Mouse (Mus musculus): Measurements from ENCODE around the gene Mcrip2. TPM values are rescaled to one million over a fixed set of nuclear protein-coding genes. Genes with fewer than 3 reads are reported as not detected.

Mcrip2 gene
- polyA plus RNA-seq, 1 experiment from 2014 or later, result 6.8 TPM

GRCm38 (mm10) chr17:25860229-25860628, 8.3 kb downstream of the Mcrip2 start:
- Histone ChIP-seq H3K4me1 (peaks cover 29% of the 10 kb centered on the region), H3K4me3 (0 out of 2 replicates have a peak overlapping the region, but pooled peaks have one; percentile 58), H3K27ac (no peak overlapping the region), H3K36me3 (peaks cover 3% of the 10 kb centered on the region; the same call in 1 of the 2 replicates), H3K9me3 (no peaks in the 10 kb centered on the region), H3K4me2 (replicated peaks) (peak overlapping the region; percentile 86), H3K27me3 (replicated peaks) (no peaks in the 10 kb centered on the region), H3K9ac (peak overlapping the region; percentile 87)
- no peak for ATAC-seq (ENCODE audit: low FRiP score, low read depth)
- 95% methylated on average over 6 of the region's 6 CpGs for WGBS

- Histone ChIP-seq H3K36me3 (peaks cover 55% of the 10 kb centered on the region), H3K4me3 (peak within 1 kb of the TSS; percentile 92), H3K4me2 (replicated peaks) (peak within 1 kb of the TSS; percentile 88), H3K9me3 (no peaks in the 10 kb centered on the region), H3K9ac (peak within 1 kb of the TSS; percentile 83), H3K4me1 (peaks cover 10% of the 10 kb centered on the region), H3K27me3 (replicated peaks) (no peaks in the 10 kb centered on the region), H3K27ac (no peak within 1 kb of the TSS)
- under 1% methylated on average over 21 of the region's 21 CpGs for WGBS
- peak; percentile 90 for ATAC-seq (ENCODE audit: low FRiP score, low read depth)
Observed at GRCm38 (mm10) chr17:25844396-25844901, 24.1 kb downstream of the Mcrip2 start, which contains the start of gene Rhot2. TSS of gene Rhot2 (minus strand) at chr17:25844851.

- H3K27me3 ChIP-seq (replicated peaks), result no peaks in the 10 kb centered on the region
- WGBS, result 6% methylated on average over 38 of the region's 38 CpGs
- peak overlapping the region; percentile 88 for H3K4me2 ChIP-seq (replicated peaks)
- no peak overlapping the region for H3K27ac ChIP-seq
- H3K4me3 ChIP-seq, result peak overlapping the region; percentile 92
- H3K4me1 ChIP-seq, result peaks cover 10% of the 10 kb centered on the region
- H3K9ac ChIP-seq, result peak overlapping the region; percentile 83
- no peaks in the 10 kb centered on the region for H3K9me3 ChIP-seq
- peak; percentile 2; the same call in 1 of the 2 replicates for ATAC-seq (ENCODE audit: low FRiP score, low read depth)
- H3K36me3 ChIP-seq, result peaks cover 59% of the 10 kb centered on the region
Observed at GRCm38 (mm10) chr17:25843636-25844395, 24.7 kb downstream of the Mcrip2 start.

GRCm38 (mm10) chr17:25843122-25843521, 25.4 kb downstream of the Mcrip2 start:
- Histone ChIP-seq H3K9ac (peak overlapping the region; percentile 83; the same call in 1 of the 2 replicates), H3K27me3 (replicated peaks) (no peaks in the 10 kb centered on the region), H3K9me3 (no peaks in the 10 kb centered on the region), H3K4me2 (replicated peaks) (peak overlapping the region; percentile 88), H3K4me1 (peaks cover 13% of the 10 kb centered on the region), H3K4me3 (peak overlapping the region; percentile 92), H3K36me3 (peaks cover 55% of the 10 kb centered on the region), H3K27ac (no peak overlapping the region)
- WGBS, result 96% methylated on average over 4 of the region's 4 CpGs
- no peak for ATAC-seq (ENCODE audit: low FRiP score, low read depth)

- ATAC-seq (ENCODE audit: low FRiP score, low read depth), result no peak
- 89% methylated on average over 3 of the region's 3 CpGs for WGBS
- no peak overlapping the region for H3K4me3 ChIP-seq
- peaks cover 19% of the 10 kb centered on the region for H3K4me1 ChIP-seq
- no peaks in the 10 kb centered on the region for H3K9me3 ChIP-seq
- peaks cover 53% of the 10 kb centered on the region for H3K36me3 ChIP-seq
- no peak overlapping the region for H3K4me2 ChIP-seq (replicated peaks)
- H3K27me3 ChIP-seq (replicated peaks), result no peaks in the 10 kb centered on the region
- no peak overlapping the region for H3K27ac ChIP-seq
- no peak overlapping the region for H3K9ac ChIP-seq
Observed at GRCm38 (mm10) chr17:25842509-25842908, 26.1 kb downstream of the Mcrip2 start.

GRCm38 (mm10) chr17:25841117-25841880, 27.3 kb downstream of the Mcrip2 start, which contains the start of gene Gm20683:
TSS of gene Gm20683 (minus strand) at chr17:25841763.
- peaks cover 48% of the 10 kb centered on the region for H3K36me3 ChIP-seq
- WGBS, result 94% methylated on average over 22 of the region's 22 CpGs

GRCm38 (mm10) chr17:25840519-25840918, 28.0 kb downstream of the Mcrip2 start:
- Histone ChIP-seq H3K9ac (no peak overlapping the region), H3K27me3 (replicated peaks) (no peaks in the 10 kb centered on the region), H3K9me3 (no peaks in the 10 kb centered on the region), H3K27ac (no peak overlapping the region), H3K4me3 (no peak overlapping the region), H3K4me2 (replicated peaks) (no peak overlapping the region), H3K4me1 (peaks cover 39% of the 10 kb centered on the region), H3K36me3 (peaks cover 44% of the 10 kb centered on the region)
- ATAC-seq (ENCODE audit: low FRiP score, low read depth), result no peak
- WGBS, result 96% methylated on average over 6 of the region's 6 CpGs

More at GRCm38 (mm10) chr17:25841117-25841880, 27.3 kb downstream of the Mcrip2 start, which contains the start of gene Gm20683:
- no peak within 1 kb of the TSS for H3K9ac ChIP-seq
- no peaks in the 10 kb centered on the region for H3K9me3 ChIP-seq
- H3K4me3 ChIP-seq, result no peak within 1 kb of the TSS
- no peak within 1 kb of the TSS for H3K4me2 ChIP-seq (replicated peaks)
- ATAC-seq (ENCODE audit: low FRiP score, low read depth), result no peak
- H3K27me3 ChIP-seq (replicated peaks), result no peaks in the 10 kb centered on the region
- no peak within 1 kb of the TSS for H3K27ac ChIP-seq
- peaks cover 31% of the 10 kb centered on the region for H3K4me1 ChIP-seq

- no peak for ATAC-seq (ENCODE audit: low FRiP score, low read depth)
- 83% methylated on average over 14 of the region's 14 CpGs for WGBS
- H3K36me3 ChIP-seq, result peaks cover 51% of the 10 kb centered on the region
- H3K9ac ChIP-seq, result no peak overlapping the region
- H3K27me3 ChIP-seq (replicated peaks), result no peaks in the 10 kb centered on the region
- H3K4me1 ChIP-seq, result peaks cover 47% of the 10 kb centered on the region
- H3K27ac ChIP-seq, result no peak overlapping the region
- H3K4me2 ChIP-seq (replicated peaks), result no peak overlapping the region
- H3K9me3 ChIP-seq, result no peaks in the 10 kb centered on the region
- H3K4me3 ChIP-seq, result no peak overlapping the region
Observed at GRCm38 (mm10) chr17:25839455-25840235, 28.9 kb downstream of the Mcrip2 start.

GRCm38 (mm10) chr17:25838904-25839303, 29.7 kb downstream of the Mcrip2 start:
- H3K4me2 ChIP-seq (replicated peaks), result no peak overlapping the region
- H3K4me3 ChIP-seq, result no peak overlapping the region
- H3K27ac ChIP-seq, result no peak overlapping the region
- H3K4me1 ChIP-seq, result peaks cover 54% of the 10 kb centered on the region
- peaks cover 51% of the 10 kb centered on the region for H3K36me3 ChIP-seq
- H3K9me3 ChIP-seq, result no peaks in the 10 kb centered on the region
- 85% methylated on average over 4 of the region's 4 CpGs for WGBS
- no peaks in the 10 kb centered on the region for H3K27me3 ChIP-seq (replicated peaks)
- no peak overlapping the region for H3K9ac ChIP-seq
- ATAC-seq (ENCODE audit: low FRiP score, low read depth), result no peak

GRCm38 (mm10) chr17:25837533-25837932, 31.0 kb downstream of the Mcrip2 start:
- peaks cover 51% of the 10 kb centered on the region for H3K36me3 ChIP-seq
- H3K27ac ChIP-seq, result 0 out of 2 replicates have a peak overlapping the region, but pooled peaks have one; percentile 16
- no peaks in the 10 kb centered on the region for H3K9me3 ChIP-seq
- ATAC-seq (ENCODE audit: low FRiP score, low read depth), result no peak
- H3K27me3 ChIP-seq (replicated peaks), result no peaks in the 10 kb centered on the region
- H3K4me3 ChIP-seq, result no peak overlapping the region; the same call in 1 of the 2 replicates
- H3K9ac ChIP-seq, result peak overlapping the region; percentile 66; the same call in 1 of the 2 replicates
- H3K4me1 ChIP-seq, result peaks cover 52% of the 10 kb centered on the region
- peak overlapping the region; percentile 95 for H3K4me2 ChIP-seq (replicated peaks)
- 30% methylated on average over 3 of the region's 3 CpGs for WGBS

- peaks cover 46% of the 10 kb centered on the region for H3K36me3 ChIP-seq
- WGBS, result 2% methylated on average over 27 of the region's 29 CpGs
- H3K27ac ChIP-seq, result peak within 1 kb of the TSS; percentile 32; the same call in 1 of the 2 replicates
- peak within 1 kb of the TSS; percentile 42 for H3K4me3 ChIP-seq
- ATAC-seq (ENCODE audit: low FRiP score, low read depth), result 0 out of 2 replicates have a peak, but pooled peaks have one; percentile 8
- peak within 1 kb of the TSS; percentile 95 for H3K4me2 ChIP-seq (replicated peaks)
- H3K4me1 ChIP-seq, result peaks cover 54% of the 10 kb centered on the region
- H3K9ac ChIP-seq, result peak within 1 kb of the TSS; percentile 66
- H3K27me3 ChIP-seq (replicated peaks), result no peaks in the 10 kb centered on the region
- H3K9me3 ChIP-seq, result no peaks in the 10 kb centered on the region
Observed at GRCm38 (mm10) chr17:25837076-25837410, 31.5 kb downstream of the Mcrip2 start, which contains the start of gene Rhbdl1. TSS of gene Rhbdl1 (minus strand) at chr17:25837295.

Measured in neural tube, embryonic 12.5 days (tissue).